Mouse (Mus musculus) kidney, embryonic 14.5 days (tissue): Measurements from ENCODE around the gene Lonp2. TPM values are rescaled to one million over a fixed set of nuclear protein-coding genes. Genes with fewer than 3 reads are reported as not detected.

Experiments
- ATAC-seq: fragments of 200-750 bp; cut with Nextera tagmentation; 2 replicates; pipeline ENCODE4 v1.8.0; 2017; ENCODE audit warnings: moderate number of reproducible peaks, mild to moderate bottlenecking, moderate TSS enrichment, moderate library complexity; ENCODE audit not compliant: low FRiP score, low TSS enrichment
- H3K27ac ChIP-seq: fragments of 300-500 bp; sonication (generic); 2 replicates; pipeline ENCODE4 v1.5.1; 2014; ENCODE audit warnings: low read depth, mild to moderate bottlenecking, low read length, moderate library complexity, mixed read lengths
- H3K27me3 ChIP-seq: fragments of 300-500 bp; sonication (generic); 2 replicates; pipeline ENCODE4 v1.6.1; 2014; ENCODE audit warnings: mild to moderate bottlenecking, low read length; ENCODE audit not compliant: control insufficient read depth, insufficient read depth
- H3K36me3 ChIP-seq: fragments of 300-500 bp; sonication (generic); 2 replicates; pipeline ENCODE4 v1.6.1; 2014; ENCODE audit warnings: low read length, mixed read lengths; ENCODE audit not compliant: control insufficient read depth, insufficient read depth
- H3K4me1 ChIP-seq: fragments of 300-500 bp; sonication (generic); 2 replicates; pipeline ENCODE4 v1.6.1; 2014; ENCODE audit warnings: low read length, mixed read lengths; ENCODE audit not compliant: control insufficient read depth, insufficient read depth
- H3K4me2 ChIP-seq: fragments of 300-500 bp; sonication (generic); replicated peaks from 2 replicates; pipeline ENCODE4 v1.6.1; 2014; ENCODE audit warnings: low read depth, mild to moderate bottlenecking, low read length
- H3K4me3 ChIP-seq: fragments of 300-500 bp; sonication (generic); 2 replicates; pipeline ENCODE4 v1.5.1; 2014; ENCODE audit warnings: mild to moderate bottlenecking, low read length
- H3K9ac ChIP-seq: fragments of 300-500 bp; sonication (generic); 2 replicates; pipeline ENCODE4 v1.6.1; 2014; ENCODE audit warnings: low read depth, mild to moderate bottlenecking, low read length, moderate library complexity
- H3K9me3 ChIP-seq: fragments of 300-500 bp; sonication (generic); 2 replicates; pipeline ENCODE4 v1.6.1; 2016; ENCODE audit warnings: low read length; ENCODE audit not compliant: control insufficient read depth
- WGBS: fragments of 180-500 bp; shearing (Covaris S2); extraction: QIAGEN DNeasy Blood & Tissue Kit; methylation state at CpG from one replicate; pipeline ENCODE4 v1.1.7; 2014; 5-methylcytosine and 5-hydroxymethylcytosine counted together
- polyA plus RNA-seq: library from polyadenylated mRNA; unstranded; fragments of >200 nt; fragmentation: Nextera tagmentation; extraction: Ambion mirVana; gene quantifications from 2 replicates; pipeline ENCODE4 v1.2.1, GENCODE M21; 2014

The Lonp2 gene
- polyA plus RNA-seq, 1 experiment from 2014 or later: 54.8 TPM

DNA sequence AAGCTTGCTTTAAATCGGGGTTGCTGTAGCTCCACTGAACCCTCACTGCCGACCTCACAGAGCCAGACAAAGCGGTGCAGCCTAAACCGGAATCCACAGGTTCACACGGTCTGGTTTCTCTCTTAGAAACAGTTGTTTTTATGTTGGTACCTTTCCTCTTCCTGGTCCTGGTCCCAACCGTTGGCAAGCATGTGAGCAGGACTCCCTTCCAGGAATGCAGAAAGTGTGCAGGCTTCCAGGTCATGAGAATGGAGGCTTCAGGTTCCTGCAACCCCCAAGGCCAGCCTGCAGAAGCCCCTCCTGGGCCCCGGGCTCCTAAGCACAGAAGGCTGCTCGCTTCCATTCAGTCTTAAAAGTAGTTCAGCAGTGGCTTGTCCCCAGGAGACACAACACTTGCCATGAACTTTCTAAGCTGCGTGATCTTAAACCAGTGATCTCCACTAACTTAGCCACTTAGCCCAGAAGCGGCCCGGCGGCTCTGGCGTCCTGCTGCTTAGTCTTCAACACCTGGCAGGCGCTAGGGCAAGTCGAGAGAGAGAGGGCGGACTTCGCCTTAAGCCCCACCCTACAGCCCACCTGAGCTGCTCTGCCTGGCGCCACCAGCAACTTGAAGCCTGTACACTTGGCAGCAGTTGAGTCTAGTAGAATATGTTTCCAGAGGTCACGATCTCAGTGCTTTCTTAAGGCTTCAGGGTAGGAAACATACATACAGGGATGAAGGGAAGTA lies 104.5 kb downstream of the Lonp2 start:
- Histone ChIP-seq H3K9me3 (no peaks in the 10 kb centered on the region), H3K4me1 (peaks cover 10% of the 10 kb centered on the region; the same call in 1 of the 2 replicates), H3K36me3 (peaks cover 9% of the 10 kb centered on the region; the same call in 1 of the 2 replicates), H3K9ac (no peak overlapping the region), H3K27me3 (no peaks in the 10 kb centered on the region), H3K4me2 (no peak overlapping the region), H3K27ac (no peak overlapping the region), H3K4me3 (no peak overlapping the region)
- WGBS: 72% methylated on average over 19 of the region's 19 CpGs
- 0 out of 2 replicates have a peak, but pooled peaks have one; percentile 32 for ATAC-seq

DNA sequence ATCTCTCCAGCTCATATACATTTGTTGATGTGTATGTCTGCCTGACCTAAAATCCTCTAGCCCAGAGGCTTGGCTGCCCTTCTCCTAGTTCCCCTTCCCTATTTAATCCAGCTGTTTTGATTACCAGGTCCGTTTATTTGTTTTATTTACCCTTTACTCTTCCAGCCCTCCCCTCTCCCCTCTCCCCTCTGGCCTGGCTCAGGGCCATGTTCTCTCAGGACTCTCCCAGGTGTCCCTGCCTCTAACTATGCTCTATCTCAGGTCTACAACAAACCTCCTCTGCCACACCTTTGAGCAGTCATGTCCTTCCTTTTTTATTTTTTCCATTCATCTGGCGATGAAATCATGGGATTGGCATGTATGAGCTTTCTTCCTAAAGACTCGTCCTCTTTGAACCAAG lies 106.5 kb downstream of the Lonp2 start:
- Histone ChIP-seq H3K4me1 (peaks cover 17% of the 10 kb centered on the region; the same call in 1 of the 2 replicates), H3K9me3 (no peaks in the 10 kb centered on the region), H3K9ac (no peak overlapping the region), H3K27ac (no peak overlapping the region), H3K36me3 (peaks cover 6% of the 10 kb centered on the region; the same call in 1 of the 2 replicates), H3K4me3 (no peak overlapping the region), H3K4me2 (no peak overlapping the region), H3K27me3 (no peaks in the 10 kb centered on the region)
- WGBS: 45% methylated on average over 3 of the region's 3 CpGs
- no peak for ATAC-seq

DNA sequence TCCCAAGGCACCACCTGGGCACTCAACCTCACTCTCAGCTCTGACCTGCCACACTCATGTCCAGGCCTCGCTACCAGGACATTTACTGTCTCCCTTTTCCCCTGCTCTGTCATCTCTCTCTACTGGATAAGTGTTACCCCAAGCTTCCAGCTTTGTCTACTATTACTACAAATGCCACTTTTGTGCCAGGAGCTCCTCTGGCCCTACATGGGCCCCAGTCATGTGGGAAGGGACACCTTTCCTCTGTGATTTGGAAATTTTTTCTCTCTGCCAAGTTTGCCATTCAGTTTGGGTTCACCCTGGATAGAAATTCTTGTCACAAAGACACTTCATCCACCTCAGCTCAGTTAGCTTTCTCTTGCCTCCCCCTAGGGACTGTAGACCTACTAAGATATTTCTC lies 107.0 kb downstream of the Lonp2 start:
- Histone ChIP-seq H3K4me1 (peaks cover 17% of the 10 kb centered on the region; the same call in 1 of the 2 replicates), H3K36me3 (peaks cover 6% of the 10 kb centered on the region; the same call in 1 of the 2 replicates), H3K9ac (no peak overlapping the region), H3K27ac (no peak overlapping the region), H3K4me3 (no peak overlapping the region), H3K9me3 (no peaks in the 10 kb centered on the region), H3K4me2 (no peak overlapping the region), H3K27me3 (no peaks in the 10 kb centered on the region)
- ATAC-seq: no peak
- WGBS: 79% methylated on average over 1 of the region's 1 CpGs

DNA sequence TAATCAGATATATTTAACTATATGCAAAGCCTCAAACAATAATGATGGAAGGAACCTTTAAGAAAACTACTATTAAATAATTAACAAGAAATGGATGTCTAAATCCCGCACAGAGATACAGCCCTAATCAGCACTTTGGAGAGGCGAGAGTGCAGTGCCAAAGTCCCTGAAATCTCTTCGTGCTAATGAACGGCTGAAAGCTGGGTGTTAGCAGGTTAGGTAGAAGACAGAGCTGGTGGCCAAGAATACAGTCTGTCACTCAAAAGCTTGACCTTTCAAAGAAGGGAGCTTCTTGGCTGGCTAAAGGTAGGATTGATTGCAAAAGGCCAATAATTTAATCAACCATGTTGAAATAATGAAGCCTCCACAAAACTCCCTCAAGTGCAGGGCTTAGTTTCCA lies 110.3 kb downstream of the Lonp2 start:
- Histone ChIP-seq H3K4me3 (no peak overlapping the region), H3K4me1 (peaks cover 17% of the 10 kb centered on the region; the same call in 1 of the 2 replicates), H3K27ac (no peak overlapping the region), H3K4me2 (no peak overlapping the region), H3K36me3 (no peaks in the 10 kb centered on the region), H3K27me3 (no peaks in the 10 kb centered on the region), H3K9ac (no peak overlapping the region), H3K9me3 (no peaks in the 10 kb centered on the region)
- 73% methylated on average over 4 of the region's 4 CpGs for WGBS
- no peak for ATAC-seq

DNA sequence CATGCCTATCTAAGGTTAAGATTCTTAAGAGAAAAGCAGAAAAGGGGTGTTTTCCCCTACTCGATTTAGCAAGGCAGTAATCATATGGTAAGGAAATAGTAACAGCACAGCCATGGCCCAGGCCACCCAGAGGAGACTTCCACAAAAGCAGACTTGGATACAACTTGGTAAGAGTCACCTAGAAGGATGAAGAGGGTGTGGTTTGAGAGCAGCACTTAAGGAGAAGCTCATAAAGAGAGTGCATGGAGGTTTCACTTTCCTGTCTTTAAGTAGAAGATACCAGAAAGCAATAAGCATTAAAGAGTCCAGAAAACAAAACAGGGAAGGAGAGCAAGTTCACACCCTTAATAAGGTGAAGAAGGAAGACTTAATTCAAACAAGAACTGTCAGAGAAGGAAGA lies 111.1 kb downstream of the Lonp2 start:
- no peaks in the 10 kb centered on the region for H3K36me3 ChIP-seq
- H3K27me3 ChIP-seq: no peaks in the 10 kb centered on the region
- H3K4me1 ChIP-seq: peaks cover 17% of the 10 kb centered on the region; the same call in 1 of the 2 replicates
- H3K9me3 ChIP-seq: no peaks in the 10 kb centered on the region
- no peak overlapping the region for H3K4me2 ChIP-seq
- H3K9ac ChIP-seq: no peak overlapping the region
- no peak overlapping the region for H3K4me3 ChIP-seq
- 83% methylated on average over 1 of the region's 1 CpGs for WGBS
- H3K27ac ChIP-seq: no peak overlapping the region
- ATAC-seq: no peak

DNA sequence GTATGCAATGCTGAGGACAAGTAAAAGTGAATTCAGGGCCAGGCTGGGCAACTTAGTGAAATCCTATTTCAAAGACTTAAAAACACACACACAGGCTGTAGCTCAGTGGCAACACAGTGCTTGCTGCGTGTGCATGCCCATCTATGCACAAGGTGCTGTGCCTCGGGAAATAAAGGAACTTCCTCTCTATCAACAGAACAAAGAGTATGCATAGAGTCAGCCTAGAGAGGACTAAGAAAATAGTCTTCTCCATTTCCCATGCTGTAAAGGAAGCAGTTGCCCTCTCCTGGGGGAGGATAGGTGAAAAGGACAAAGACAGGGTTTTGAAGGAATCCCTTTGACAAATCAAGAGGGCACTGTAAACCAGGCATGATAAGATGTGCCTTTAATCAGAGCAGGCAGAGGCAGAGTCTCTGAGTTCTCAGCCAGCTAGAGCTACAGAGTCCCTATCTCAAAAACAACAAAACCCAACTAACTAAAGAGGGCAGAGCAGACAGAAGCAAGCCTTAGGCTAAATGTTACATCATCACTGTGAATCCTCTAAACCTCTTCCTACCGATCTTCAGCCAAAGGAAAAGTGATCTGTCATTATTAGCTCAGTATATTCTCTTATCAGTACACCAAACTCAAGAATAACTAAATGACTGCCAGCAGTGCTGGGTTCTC lies 111.7 kb downstream of the Lonp2 start:
- WGBS: 54% methylated on average over 3 of the region's 3 CpGs
- Histone ChIP-seq H3K27ac (no peak overlapping the region), H3K4me2 (no peak overlapping the region), H3K4me1 (peaks cover 11% of the 10 kb centered on the region; the same call in 1 of the 2 replicates), H3K36me3 (no peaks in the 10 kb centered on the region), H3K4me3 (no peak overlapping the region), H3K9ac (no peak overlapping the region), H3K27me3 (no peaks in the 10 kb centered on the region), H3K9me3 (no peaks in the 10 kb centered on the region)
- no peak for ATAC-seq

DNA sequence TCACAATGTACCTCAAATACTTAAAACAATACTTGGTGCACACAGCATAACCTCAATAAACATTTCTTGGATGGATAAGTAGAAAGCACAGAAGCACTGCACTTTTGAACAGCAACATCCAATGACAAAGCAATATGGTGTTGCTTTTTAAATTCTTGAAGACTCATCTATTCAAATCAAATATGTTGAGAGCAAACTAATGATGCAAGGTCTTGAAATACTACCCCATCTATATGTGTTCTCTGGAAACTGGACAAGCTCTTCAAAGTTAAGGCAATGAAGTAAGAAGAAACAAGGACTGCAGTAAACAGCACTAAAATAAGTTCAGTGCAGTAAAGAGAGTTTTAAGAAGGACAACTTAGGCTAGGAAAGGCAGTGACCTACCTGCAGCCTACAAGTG lies 117.1 kb downstream of the Lonp2 start:
- no peak for ATAC-seq
- Histone ChIP-seq H3K4me1 (peaks cover 17% of the 10 kb centered on the region; the same call in 1 of the 2 replicates), H3K4me2 (no peak overlapping the region), H3K9ac (no peak overlapping the region), H3K27ac (no peak overlapping the region), H3K36me3 (no peaks in the 10 kb centered on the region), H3K9me3 (no peaks in the 10 kb centered on the region), H3K27me3 (no peaks in the 10 kb centered on the region), H3K4me3 (no peak overlapping the region)

DNA sequence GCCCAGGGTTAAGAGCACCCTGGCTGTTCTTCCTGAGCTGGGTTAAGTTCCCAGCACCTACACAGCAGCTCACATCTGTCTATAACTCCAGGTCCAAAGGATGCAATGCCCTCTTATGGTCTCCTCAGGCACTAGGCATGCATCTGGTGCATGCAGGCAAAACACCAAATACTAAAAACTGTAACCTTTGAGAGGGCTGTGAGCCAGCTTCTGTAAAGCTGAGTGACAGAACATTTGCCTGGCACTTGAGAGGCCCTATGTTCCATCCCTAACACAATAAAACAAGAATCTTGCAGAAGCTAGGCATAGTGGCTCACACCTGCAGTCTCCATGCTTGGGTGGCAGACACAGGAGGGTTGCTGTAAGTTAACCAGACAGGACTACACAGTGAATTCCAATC lies 117.8 kb downstream of the Lonp2 start:
- Histone ChIP-seq H3K27me3 (no peaks in the 10 kb centered on the region), H3K27ac (no peak overlapping the region), H3K9ac (no peak overlapping the region), H3K9me3 (no peaks in the 10 kb centered on the region), H3K4me3 (no peak overlapping the region), H3K4me2 (no peak overlapping the region), H3K36me3 (no peaks in the 10 kb centered on the region), H3K4me1 (peaks cover 19% of the 10 kb centered on the region; the same call in 1 of the 2 replicates)
- no peak for ATAC-seq
